Mouse (Mus musculus) gastrocnemius, postnatal 10 days (tissue): ENCODE data around the gene Slc8a1. TPM values are rescaled to one million over a fixed set of nuclear protein-coding genes. Genes with fewer than 3 reads are reported as not detected.

Experiments
- DNase-seq: peaks from one replicate; pipeline ENCODE4 v3.0.0; 2021; ENCODE audit warnings: mixed read lengths
- total RNA-seq, 2 experiments: library from RNA; stranded (reverse); gene quantifications; 2 replicates each; pipeline ENCODE4 v1.2.3; 2021

Slc8a1 gene
- total RNA-seq, 2 experiments from 2014 or later = 22.4 to 29.0 TPM

DNA sequence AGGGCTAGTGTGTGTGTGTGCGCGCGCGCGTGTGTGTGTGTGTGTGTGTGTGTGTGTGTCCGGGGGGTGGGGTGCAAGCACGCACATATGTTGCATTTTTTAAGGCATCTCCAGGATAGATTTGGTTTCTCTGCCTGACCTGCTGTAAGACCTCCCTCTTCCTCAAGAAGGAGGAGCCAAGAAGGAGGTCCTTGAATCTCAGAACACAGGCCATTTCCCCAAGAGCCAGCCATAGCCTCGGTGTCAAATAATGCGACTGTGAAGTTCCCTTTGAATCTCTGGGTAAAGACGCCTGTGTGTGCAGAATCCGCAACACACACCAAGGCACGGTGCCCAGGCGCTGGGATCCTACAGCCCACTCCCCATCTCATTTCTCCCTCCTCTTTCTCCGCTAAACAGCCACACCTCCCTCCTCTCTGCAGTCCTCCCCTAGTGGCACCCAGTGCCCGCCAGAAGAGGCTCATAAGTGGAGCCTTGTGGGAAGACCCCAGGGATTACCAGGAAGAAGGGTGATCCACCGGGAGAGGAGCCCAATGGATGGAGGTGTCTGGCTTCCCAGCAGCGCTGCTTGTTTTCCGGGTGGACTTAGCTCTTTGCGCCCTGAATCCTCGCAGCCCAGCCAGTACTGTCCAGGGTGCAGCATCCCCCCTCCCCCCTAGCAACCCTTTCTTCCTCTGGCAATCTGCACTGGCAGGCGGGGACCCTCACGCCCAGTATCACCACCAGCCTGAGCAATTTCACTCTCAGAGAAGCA is 68.9 kb downstream of the Slc8a1 start:
- DNase-seq = peak; percentile 31

- no peak for DNase-seq
These were observed 69.7 kb downstream of the Slc8a1 start for GRCm38 (mm10) chr17:81668466-81668865.

- DNase-seq = no peak
These were observed 70.2 kb downstream of the Slc8a1 start for GRCm38 (mm10) chr17:81667935-81668334.

GRCm38 (mm10) chr17:81666551-81666950 is 71.6 kb downstream of the Slc8a1 start:
- DNase-seq = no peak

DNA sequence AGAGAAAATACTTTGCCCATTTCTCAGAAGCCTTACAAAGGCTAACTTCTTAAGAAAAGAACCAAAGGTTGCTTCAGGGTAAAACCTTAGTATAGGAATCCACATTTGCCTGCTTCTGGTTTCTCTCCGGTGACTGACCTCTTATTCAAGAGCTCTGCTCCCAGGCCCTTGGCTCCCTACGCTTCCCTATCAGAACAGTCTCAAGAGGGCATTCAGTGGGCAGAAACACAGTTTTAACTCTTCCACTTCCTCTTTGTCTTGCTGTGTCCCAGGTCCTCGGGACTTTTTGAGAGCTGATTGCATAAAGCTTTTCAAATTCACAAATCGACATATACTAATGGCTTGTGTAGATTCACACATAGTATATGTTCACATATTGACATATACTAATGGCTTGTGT is 73.3 kb downstream of the Slc8a1 start:
- no peak for DNase-seq

- DNase-seq = no peak
These were observed 80.3 kb downstream of the Slc8a1 start for GRCm38 (mm10) chr17:81657828-81658227.

- no peak for DNase-seq
These were observed 83.6 kb downstream of the Slc8a1 start for GRCm38 (mm10) chr17:81654548-81654947.

- no peak for DNase-seq
These were observed 85.2 kb downstream of the Slc8a1 start for GRCm38 (mm10) chr17:81652958-81653357.

- DNase-seq = no peak
These were observed 101.4 kb downstream of the Slc8a1 start for GRCm38 (mm10) chr17:81636822-81637221.

GRCm38 (mm10) chr17:81630471-81630870 is 107.7 kb downstream of the Slc8a1 start:
- DNase-seq = no peak

DNA sequence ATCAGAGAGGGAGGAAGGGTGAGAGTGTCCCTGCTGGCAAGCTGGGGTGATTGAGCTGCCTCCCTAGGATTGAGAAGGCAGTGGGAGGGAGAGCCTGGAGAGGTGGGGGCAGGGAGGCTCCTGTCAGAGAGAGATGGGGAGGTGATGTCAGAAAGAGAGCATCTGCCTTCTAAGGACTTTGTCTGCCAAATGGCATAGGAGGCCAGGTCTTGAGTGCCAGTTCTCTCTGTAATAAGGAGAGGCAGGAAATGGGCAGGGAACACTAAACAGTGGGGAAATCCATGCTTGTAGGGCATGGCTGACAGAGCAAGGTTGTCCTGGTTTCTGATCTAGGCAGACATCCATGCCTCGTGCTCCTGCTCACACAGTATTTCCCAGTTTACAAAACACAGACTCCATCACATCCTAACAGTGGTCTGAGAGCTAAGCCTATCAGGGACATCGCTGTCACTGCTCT is 117.0 kb downstream of the Slc8a1 start:
- DNase-seq = peak; percentile 12

DNA sequence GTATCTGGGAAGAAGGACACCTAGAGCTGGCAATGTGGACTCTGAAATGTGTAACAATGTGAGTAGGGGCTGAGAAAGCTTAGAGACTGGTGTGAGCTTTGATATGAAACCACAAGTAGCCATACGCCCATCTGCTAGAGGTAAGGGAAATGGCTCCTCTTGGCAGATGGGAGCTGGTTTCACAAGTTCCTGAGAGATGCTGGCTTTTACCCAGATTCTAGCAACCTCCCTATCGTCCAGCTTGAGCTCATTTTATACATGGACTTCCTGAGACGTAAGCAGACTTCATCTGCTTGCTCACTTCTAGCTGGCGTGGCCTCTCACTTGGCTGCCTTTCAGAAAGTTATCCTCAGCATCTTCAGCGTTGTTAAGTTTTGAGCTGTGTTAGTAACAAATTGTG is 119.7 kb downstream of the Slc8a1 start:
- no peak for DNase-seq

GRCm38 (mm10) chr17:81616326-81616725 is 121.9 kb downstream of the Slc8a1 start:
- DNase-seq = no peak

DNA sequence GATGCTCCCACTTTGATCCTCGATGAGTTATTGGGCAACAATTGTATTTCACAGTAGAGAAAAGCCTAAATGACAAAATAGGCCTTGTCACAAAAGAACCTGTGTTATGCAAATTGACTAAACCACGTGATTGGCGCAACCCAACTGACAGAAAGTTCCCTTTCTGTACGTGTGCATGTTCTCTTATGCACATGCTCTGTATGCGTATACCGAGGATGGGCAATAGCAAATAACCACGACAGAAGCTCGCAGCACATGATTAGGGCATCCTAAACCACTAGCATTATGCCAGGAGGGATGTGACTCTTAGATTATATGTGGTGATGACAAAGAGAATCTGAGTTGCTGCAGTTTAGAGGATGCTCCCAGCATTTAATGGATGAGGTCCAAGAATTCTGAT is 122.8 kb downstream of the Slc8a1 start:
- no peak for DNase-seq

DNA sequence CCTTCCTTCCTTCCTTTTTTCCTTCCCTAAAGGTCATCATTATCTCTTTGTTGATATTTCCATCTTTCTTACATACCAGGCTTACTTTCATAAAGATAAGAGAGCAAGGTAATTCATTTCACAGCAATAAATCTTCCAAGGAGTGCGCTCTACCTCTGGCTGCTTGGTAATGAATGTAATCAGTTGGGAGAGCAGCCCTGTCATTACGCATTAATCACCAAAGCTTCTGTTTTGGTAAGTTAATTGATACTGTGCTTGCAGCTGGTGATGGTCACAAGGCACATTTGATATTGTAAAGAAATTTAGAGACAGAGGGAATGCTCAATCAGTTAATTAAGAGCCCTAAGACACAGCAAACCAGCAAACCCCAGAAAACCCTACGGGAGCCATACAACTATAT is 130.7 kb downstream of the Slc8a1 start:
- DNase-seq = no peak

- no peak for DNase-seq
These were observed 132.1 kb downstream of the Slc8a1 start for GRCm38 (mm10) chr17:81606084-81606483.

- DNase-seq = no peak
These were observed 132.9 kb downstream of the Slc8a1 start for GRCm38 (mm10) chr17:81605219-81605660.

- no peak for DNase-seq
These were observed 139.1 kb downstream of the Slc8a1 start for GRCm38 (mm10) chr17:81599072-81599471.

DNA sequence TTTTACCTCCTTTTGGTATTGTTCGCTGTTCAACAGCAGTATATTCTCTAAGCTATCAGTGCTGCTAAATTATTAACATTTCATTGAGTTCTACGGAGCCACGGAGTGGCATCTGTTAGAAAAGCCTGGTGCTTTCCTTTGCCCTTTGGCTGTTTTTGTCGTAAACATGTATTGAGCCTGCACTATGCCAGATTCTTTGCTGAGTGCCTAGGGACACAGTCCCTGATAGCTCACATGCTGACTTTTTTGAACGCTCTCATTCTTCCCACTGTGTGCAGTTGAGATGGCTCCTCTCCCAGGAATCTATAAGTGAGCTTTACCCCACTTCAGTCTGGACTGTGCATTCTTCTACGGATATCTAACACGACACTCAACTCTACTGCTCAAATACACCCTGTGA is 148.4 kb downstream of the Slc8a1 start:
- no peak for DNase-seq

DNA sequence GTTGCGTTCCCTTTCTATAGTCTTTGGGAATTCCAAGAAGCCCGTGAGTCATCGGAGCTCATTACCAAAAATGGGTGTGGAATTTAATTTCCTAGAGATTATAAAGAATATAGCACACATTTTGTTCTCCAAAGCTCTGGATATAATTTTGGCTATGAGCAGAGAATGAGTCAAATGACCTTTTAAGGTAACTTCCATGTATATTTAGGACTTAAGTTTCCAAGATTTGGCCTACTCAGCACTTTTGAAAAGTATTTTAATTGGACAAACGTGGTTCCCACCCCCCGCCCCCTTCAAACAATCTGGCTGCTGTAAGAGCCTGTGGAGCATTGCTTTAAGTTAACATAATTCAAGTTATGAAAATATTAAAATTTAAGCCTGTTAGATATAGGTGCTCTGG is 151.4 kb downstream of the Slc8a1 start:
- no peak for DNase-seq

GRCm38 (mm10) chr17:81579728-81580425 is 158.3 kb downstream of the Slc8a1 start:
- peak; percentile 17 for DNase-seq

DNA sequence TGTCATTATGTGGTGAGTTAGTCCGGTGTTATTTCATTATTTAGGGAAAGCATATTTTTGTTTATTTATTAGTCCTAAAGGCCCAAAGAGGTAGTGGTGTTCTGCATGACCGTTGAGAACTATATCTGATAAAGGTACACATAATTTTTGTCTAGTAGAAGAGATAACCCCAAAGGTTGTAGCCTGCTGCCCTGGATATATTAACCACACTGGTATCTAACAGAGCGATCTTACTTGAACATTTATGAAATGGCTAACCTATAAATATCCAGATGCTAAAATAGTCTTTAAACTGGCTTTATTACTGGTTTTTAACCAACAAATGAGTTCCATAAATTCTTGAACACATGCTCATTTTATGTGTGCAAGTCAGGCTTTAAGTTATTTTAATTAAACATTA is 161.3 kb downstream of the Slc8a1 start:
- DNase-seq = no peak

DNA sequence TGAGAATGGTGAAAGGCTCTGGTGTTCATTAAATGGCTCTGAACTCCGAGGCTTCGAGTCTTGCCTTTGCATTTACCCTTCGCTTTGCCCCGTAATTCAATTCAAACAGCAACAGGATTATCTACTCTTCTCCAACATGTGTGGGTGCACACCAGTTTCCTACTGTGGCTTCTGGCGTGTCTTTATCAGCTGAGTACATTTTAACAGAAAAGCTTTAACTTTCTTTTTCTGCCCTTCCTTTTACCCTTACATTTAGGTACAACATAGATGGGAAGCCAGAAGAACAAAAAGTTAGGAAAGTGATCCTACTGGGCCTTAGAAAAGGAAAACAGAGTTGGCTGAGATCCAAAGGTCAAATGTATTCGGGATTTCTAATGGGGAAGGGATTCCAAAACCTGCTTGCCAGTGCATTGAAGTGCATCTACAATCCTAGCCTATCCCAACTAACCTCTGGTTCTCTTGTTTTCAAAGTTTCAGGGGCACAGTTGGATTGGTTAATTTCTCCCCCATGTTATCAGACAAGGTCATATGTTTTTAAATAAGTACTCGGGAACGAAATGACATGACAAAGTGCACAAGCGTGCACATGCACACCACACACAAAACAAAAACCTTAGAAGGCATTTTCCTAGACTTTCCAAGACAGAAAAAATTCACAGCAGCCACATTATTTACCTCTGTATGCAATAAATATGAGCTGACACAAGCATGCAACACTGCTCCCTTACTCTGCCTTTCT is 172.4 kb downstream of the Slc8a1 start:
- DNase-seq = no peak
